Mouse (Mus musculus): ENCODE measurements around the gene Thbs3. TPM values are rescaled to one million over a fixed set of nuclear protein-coding genes. Genes with fewer than 3 reads are reported as not detected.

Gene Thbs3
- total and polyA plus RNA-seq, 3 experiments = 4.3 to 6.1 (median 5.7) TPM

GRCm38 (mm10) chr3:89231772-89232275 lies 16.8 kb downstream of the Thbs3 start:
- no peak overlapping the region for H3K9ac ChIP-seq (ENCODE audit: insufficient read depth, low read depth)
- no peaks in the 10 kb centered on the region for H3K9me3 ChIP-seq (replicated peaks; ENCODE audit: low read length)
- TF ChIP-seq NELFE (IDR thresholded peaks at IDR 0.05; ENCODE audit: low read depth, low read length) (no peak), MYC (IDR thresholded peaks at IDR 0.05; ENCODE audit: low read depth, low read length) (no peak), MAFK (IDR thresholded peaks at IDR 0.05; ENCODE audit: insufficient replicate concordance, low read length) (no peak), RAD21 (IDR thresholded peaks at IDR 0.05; ENCODE audit: low read depth, low read length) (no peak), POLR2A (IDR thresholded peaks at IDR 0.05; ENCODE audit: low read depth, low read length) (no peak), RCOR1 (conservative IDR thresholded peaks at IDR 0.05; ENCODE audit: low read depth, low read length) (no peak), KAT2A (IDR thresholded peaks at IDR 0.05; ENCODE audit: insufficient replicate concordance, low read length) (no peak)
- peaks cover 16 to 26% of the 10 kb centered on the region in 2 experiments for H3K36me3 ChIP-seq (replicated peaks in 1 of 2; ENCODE audit: control insufficient read depth in 1 of 2, insufficient read depth in 1 of 2, low read length in 1 of 2)
- dilution Hi-C loops (cut with MboI; ENCODE audit: extremely low pct_ligation_motif_present, extremely low pct_unique_long_range_greater_than_20kb, low sequenced_read_pairs) = no loop called here
- H3K79me2 ChIP-seq (replicated peaks; ENCODE audit: control insufficient read depth, extremely low read depth, insufficient read depth, poor library complexity, severe bottlenecking) = no peaks in the 10 kb centered on the region
- in situ Hi-C loops (cut with MboI; ENCODE audit: low pct_ligation_motif_present, low pct_unique_long_range_greater_than_20kb, low sequenced_read_pairs) = no loop called here
- H3K4me3 ChIP-seq (replicated peaks in 1 of 3; ENCODE audit: low read depth in 2 of 3, low read length in 2 of 3, poor library complexity in 1 of 3) = no peak overlapping the region
- H3K4me2 ChIP-seq (ENCODE audit: insufficient read depth, low read depth, poor library complexity, severe bottlenecking) = no peak overlapping the region
- H3K27ac ChIP-seq (ENCODE audit: insufficient read depth, low read depth) = no peak overlapping the region
- H3K27me3 ChIP-seq (replicated peaks) = no peaks in the 10 kb centered on the region
- no peak for DNase-seq (ENCODE audit: extremely low read depth)
- peaks cover 20 to 52% of the 10 kb centered on the region in 2 experiments for H3K4me1 ChIP-seq (ENCODE audit: control insufficient read depth in 1 of 2, insufficient read depth in 2 of 2)

- in situ Hi-C loops (cut with MboI; ENCODE audit: low pct_ligation_motif_present, low pct_unique_long_range_greater_than_20kb, low sequenced_read_pairs) (no loop called here), dilution Hi-C loops (cut with MboI; ENCODE audit: extremely low pct_ligation_motif_present, extremely low pct_unique_long_range_greater_than_20kb, low sequenced_read_pairs) (no loop called here)
- H3K79me2 ChIP-seq (replicated peaks; ENCODE audit: control insufficient read depth, extremely low read depth, insufficient read depth, poor library complexity, severe bottlenecking) = no peaks in the 10 kb centered on the region
- H3K4me1 ChIP-seq (ENCODE audit: control insufficient read depth in 1 of 2, insufficient read depth in 2 of 2) = peaks cover 20 to 50% of the 10 kb centered on the region in 2 experiments
- no peak overlapping the region for H3K27ac ChIP-seq (ENCODE audit: insufficient read depth, low read depth)
- peaks cover 19 to 30% of the 10 kb centered on the region in 2 experiments for H3K36me3 ChIP-seq (replicated peaks in 1 of 2; ENCODE audit: control insufficient read depth in 1 of 2, insufficient read depth in 1 of 2, low read length in 1 of 2)
- TF ChIP-seq ZKSCAN1 (IDR thresholded peaks at IDR 0.05; ENCODE audit: borderline replicate concordance, low read depth, low read length) (no peak), MYC (IDR thresholded peaks at IDR 0.05; ENCODE audit: low read depth, low read length) (no peak), GABPA (IDR thresholded peaks at IDR 0.05; ENCODE audit: insufficient replicate concordance, low read depth, low read length) (no peak), SMC3 (IDR thresholded peaks at IDR 0.05; ENCODE audit: low read depth, low read length) (no peak), TBP (conservative IDR thresholded peaks at IDR 0.05; ENCODE audit: low read depth, low read length) (no peak)
- no peak overlapping the region for H3K4me3 ChIP-seq (replicated peaks in 1 of 3; ENCODE audit: low read depth in 2 of 3, low read length in 2 of 3, poor library complexity in 1 of 3)
- DNase-seq (ENCODE audit: extremely low read depth) = no peak
- no peaks in the 10 kb centered on the region for H3K9me3 ChIP-seq (replicated peaks; ENCODE audit: low read length)
- no peaks in the 10 kb centered on the region for H3K27me3 ChIP-seq (replicated peaks)
- H3K4me2 ChIP-seq (ENCODE audit: insufficient read depth, low read depth, poor library complexity, severe bottlenecking) = no peak overlapping the region
- H3K9ac ChIP-seq (ENCODE audit: insufficient read depth, low read depth) = no peak overlapping the region
Observed at GRCm38 (mm10) chr3:89232614-89233013, 17.6 kb downstream of the Thbs3 start.

GRCm38 (mm10) chr3:89233562-89234110 lies 18.7 kb downstream of the Thbs3 start:
- no peaks in the 10 kb centered on the region for H3K27me3 ChIP-seq (replicated peaks)
- in situ Hi-C loops (cut with MboI; ENCODE audit: low pct_ligation_motif_present, low pct_unique_long_range_greater_than_20kb, low sequenced_read_pairs) (no loop called here), dilution Hi-C loops (cut with MboI; ENCODE audit: extremely low pct_ligation_motif_present, extremely low pct_unique_long_range_greater_than_20kb, low sequenced_read_pairs) (no loop called here)
- H3K79me2 ChIP-seq (replicated peaks; ENCODE audit: control insufficient read depth, extremely low read depth, insufficient read depth, poor library complexity, severe bottlenecking) = no peaks in the 10 kb centered on the region
- H3K9ac ChIP-seq (ENCODE audit: insufficient read depth, low read depth) = no peak overlapping the region
- H3K4me1 ChIP-seq (ENCODE audit: control insufficient read depth in 1 of 2, insufficient read depth in 2 of 2) = peaks cover 20 to 44% of the 10 kb centered on the region in 2 experiments
- H3K9me3 ChIP-seq (replicated peaks; ENCODE audit: low read length) = no peaks in the 10 kb centered on the region
- no peak for TF ChIP-seq E2F4 (IDR thresholded peaks at IDR 0.05; ENCODE audit: insufficient replicate concordance, low read depth, low read length)
- TF ChIP-seq IRF4 (IDR thresholded peaks at IDR 0.05; ENCODE audit: low read depth, low read length) = peak; percentile 71
- no peak for TF ChIP-seq PAX5 (IDR thresholded peaks at IDR 0.05; ENCODE audit: low read length)
- TF ChIP-seq BHLHE40 (IDR thresholded peaks at IDR 0.05; ENCODE audit: low read depth, low read length) = peak; percentile 60; the same call in 1 of the 2 replicates
- TF ChIP-seq HCFC1 (IDR thresholded peaks at IDR 0.05; ENCODE audit: low read depth, low read length) = no peak
- peak; percentile 52; the same call in 1 of the 2 replicates for TF ChIP-seq EP300 (IDR thresholded peaks at IDR 0.05; ENCODE audit: low read length)
- no peak for TF ChIP-seq POLR2A (IDR thresholded peaks at IDR 0.05; ENCODE audit: low read depth, low read length)
- TF ChIP-seq POLR2AphosphoS2 (IDR thresholded peaks at IDR 0.05; ENCODE audit: low read depth, low read length) = no peak
- TF ChIP-seq KAT2A (IDR thresholded peaks at IDR 0.05; ENCODE audit: insufficient replicate concordance, low read length) = no peak
- no peak for TF ChIP-seq TCF12 (IDR thresholded peaks at IDR 0.05; ENCODE audit: low read depth, low read length)
- no peak for TF ChIP-seq MAFK (IDR thresholded peaks at IDR 0.05; ENCODE audit: insufficient replicate concordance, low read length)
- TF ChIP-seq CHD2 (IDR thresholded peaks at IDR 0.05; ENCODE audit: low read length) = no peak
- H3K4me2 ChIP-seq (ENCODE audit: insufficient read depth, low read depth, poor library complexity, severe bottlenecking) = no peak overlapping the region
- H3K36me3 ChIP-seq (replicated peaks in 1 of 2; ENCODE audit: control insufficient read depth in 1 of 2, insufficient read depth in 1 of 2, low read length in 1 of 2) = peaks cover 28 to 40% of the 10 kb centered on the region in 2 experiments
- DNase-seq (ENCODE audit: extremely low read depth) = no peak
- no peak overlapping the region for H3K27ac ChIP-seq (ENCODE audit: insufficient read depth, low read depth)
- no peak overlapping the region for H3K4me3 ChIP-seq (replicated peaks in 1 of 3; ENCODE audit: low read depth in 2 of 3, low read length in 2 of 3, poor library complexity in 1 of 3)

Measured in CH12.LX (cell line).